Mouse (Mus musculus) yolk sac, embryonic 10.5 days (tissue): ENCODE measurements around the gene Cspg4.
"Not testable (repeated sequence)": the region's sequence is repeated elsewhere in the genome, so short reads cannot be mapped to it uniquely, and the experiment has no call there.

ENCODE experiments used
- DNase-seq: peaks from one replicate; pipeline ENCODE4 v3.0.0-alpha.2; 2017; ENCODE audit warnings: low spot score

Cspg4 gene

DNA sequence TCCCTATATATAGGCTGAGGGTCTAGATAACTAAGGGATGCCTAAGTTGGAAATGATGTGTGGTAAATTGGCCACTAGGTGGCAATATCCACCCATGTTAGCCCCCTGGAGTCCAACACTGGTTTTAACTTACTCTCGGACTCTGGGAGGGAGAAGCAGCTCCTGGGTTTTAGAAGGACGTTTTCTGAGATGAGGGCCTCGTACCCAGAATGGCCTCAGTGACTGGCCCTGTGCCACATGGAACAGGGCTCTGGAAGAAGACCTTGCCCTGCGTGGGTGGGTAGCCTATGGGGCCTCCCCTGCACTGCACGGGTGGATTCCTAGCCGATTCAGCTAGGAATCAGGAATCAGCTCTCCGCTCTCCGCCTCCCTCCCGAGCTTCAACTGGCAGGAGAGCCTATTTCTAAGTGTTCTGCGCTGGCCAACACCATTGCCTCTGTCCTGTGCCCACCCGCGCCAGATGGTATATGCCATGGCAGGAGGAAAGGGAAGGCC is 26.7 kb downstream of the Cspg4 start:
- peak; percentile 62 for DNase-seq

GRCm38 (mm10) chr9:56892111-56892510 is 27.3 kb downstream of the Cspg4 start:
- DNase-seq = no peak

DNA sequence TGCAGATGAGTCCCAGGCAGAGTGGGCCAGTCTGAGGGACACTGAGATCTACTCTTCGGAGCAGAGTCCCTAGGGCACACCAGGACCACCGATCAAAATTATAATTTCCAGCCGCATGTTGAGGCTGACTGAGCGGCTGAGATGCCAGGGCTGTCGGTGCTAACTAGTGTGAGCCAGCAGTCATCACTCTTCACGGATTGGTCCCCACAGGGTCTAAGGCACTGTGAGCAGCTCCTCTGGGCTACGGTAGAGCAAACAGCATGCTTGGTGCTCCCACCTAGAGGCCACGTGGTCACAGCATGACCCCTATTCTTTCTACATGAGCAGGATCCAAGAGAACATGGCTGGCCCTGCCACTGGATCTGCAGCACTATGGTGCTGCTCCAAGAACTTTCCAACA is 28.5 kb downstream of the Cspg4 start:
- no peak for DNase-seq

DNA sequence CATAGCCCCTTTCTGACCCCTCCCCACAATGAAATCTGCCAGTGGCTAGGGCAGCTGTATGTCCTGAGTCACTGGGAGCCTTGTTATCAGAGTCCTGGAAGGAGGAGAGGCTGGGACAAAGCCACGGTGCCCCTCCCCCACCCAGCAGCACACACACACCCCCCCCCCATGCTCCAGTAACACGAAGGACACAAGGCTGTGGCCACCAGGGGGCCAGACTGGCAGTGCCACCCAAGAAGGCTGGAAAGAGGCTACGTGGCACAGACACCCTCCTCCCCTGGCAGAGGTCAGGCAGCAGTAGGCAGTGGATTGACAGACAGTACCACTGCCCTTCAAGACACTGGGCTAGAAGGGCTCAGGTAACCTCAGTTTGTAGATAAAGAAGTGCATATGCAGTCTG is 29.2 kb downstream of the Cspg4 start:
- DNase-seq = no peak

DNA sequence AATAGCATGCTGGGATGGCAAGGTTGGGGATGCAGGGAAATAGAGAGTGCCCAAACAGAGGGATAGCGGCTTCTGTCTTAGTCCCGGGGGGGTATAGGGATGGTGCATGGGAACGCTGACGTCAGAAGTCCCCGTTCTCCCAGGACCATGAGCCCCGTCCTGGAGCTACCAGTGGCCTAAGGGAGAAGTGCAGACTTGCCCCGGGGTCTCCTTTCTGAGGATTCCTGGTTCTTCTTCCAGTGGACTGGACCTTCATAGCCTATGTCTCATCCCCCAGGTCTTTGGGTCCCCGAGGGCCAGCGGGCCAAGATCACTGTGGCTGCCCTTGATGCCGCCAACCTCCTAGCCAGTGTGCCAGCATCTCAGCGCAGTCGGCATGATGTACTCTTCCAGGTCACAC is 31.9 kb downstream of the Cspg4 start:
- DNase-seq = no peak

- DNase-seq = no peak
Measured at GRCm38 (mm10) chr9:56899409-56899808, 34.6 kb downstream of the Cspg4 start.

DNA sequence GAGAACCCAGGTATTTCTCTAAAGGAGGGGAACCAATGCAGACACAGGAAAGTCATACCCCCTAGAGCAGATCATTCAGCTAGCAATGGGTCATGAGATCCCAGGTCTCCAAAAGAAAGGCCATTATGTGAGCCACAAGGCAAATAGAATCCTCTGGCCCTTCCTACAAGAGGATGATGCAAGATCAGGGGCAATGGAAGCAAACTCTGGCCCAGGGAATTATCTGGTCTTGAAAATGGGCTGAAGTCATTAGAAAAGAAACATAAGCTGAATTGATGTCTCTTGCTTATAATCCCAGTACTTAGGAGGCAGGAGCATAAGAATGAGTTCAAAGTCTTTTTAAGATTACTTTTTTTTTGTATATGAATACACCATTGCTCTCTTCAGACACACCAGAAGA is 35.2 kb downstream of the Cspg4 start:
- no peak for DNase-seq

DNA sequence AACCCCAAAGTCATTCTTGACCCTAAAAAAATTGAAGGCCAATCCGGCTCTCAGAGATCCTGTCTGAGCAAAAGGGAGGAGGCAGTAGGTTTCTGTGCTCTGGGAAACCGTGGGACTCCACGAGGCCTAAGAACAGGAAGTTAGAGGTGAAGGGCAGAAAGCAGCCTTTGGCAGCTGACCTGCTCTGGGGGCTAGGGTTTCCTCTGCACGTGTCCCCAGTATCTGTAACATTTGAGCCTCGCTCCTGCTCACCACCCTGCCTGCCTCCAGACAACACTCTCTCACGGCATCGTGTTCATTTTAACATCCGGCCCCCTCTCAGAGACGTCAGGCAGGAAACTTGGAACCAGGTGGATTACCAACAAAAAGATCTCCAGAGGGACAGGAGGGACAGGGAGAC is 35.7 kb downstream of the Cspg4 start:
- no peak for DNase-seq

- DNase-seq = no peak
Measured at GRCm38 (mm10) chr9:56901187-56901586, 36.4 kb downstream of the Cspg4 start.

DNA sequence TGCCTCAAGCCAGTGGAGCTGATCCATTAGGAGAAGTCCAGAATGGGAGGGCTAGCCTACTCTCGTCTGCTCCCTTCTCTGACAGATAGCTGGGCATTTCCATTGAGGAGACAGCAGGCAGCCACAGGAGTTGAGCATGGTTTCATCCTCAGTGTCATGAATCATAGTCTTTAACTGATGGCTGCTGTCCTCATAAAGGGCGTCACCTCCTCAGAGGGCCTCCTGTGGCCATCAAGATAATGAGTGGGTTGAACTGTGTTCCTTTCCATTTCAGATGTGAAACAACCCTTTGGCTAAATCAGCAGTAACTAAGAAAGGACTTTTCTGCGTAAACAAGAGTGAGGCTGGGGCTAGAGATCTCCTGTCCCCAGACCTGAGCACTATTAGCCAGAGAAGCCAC is 38.8 kb downstream of the Cspg4 start:
- DNase-seq = no peak

- no peak for DNase-seq
Measured at GRCm38 (mm10) chr9:56907549-56907948, 42.7 kb downstream of the Cspg4 start.

DNA sequence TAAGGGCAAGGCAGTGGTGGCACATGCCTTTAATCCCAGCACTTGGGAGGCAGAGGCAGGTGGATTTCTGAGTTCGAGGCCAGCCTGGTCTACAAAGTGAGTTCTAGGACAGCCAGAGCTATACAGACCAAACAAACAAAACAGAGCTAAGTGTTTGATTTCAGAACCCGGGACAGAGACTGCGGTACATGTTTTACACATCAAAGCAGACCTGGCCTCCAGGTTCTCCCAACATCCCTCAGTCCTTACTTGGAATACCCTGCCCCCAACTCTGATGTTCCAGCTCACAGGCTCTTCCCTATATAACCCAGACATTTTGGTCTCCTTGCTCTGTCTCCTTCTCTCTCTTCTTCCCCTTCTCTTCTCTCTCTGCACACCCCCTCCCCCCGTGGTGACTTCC is 45.2 kb downstream of the Cspg4 start:
- DNase-seq = not testable (repeated sequence)

DNA sequence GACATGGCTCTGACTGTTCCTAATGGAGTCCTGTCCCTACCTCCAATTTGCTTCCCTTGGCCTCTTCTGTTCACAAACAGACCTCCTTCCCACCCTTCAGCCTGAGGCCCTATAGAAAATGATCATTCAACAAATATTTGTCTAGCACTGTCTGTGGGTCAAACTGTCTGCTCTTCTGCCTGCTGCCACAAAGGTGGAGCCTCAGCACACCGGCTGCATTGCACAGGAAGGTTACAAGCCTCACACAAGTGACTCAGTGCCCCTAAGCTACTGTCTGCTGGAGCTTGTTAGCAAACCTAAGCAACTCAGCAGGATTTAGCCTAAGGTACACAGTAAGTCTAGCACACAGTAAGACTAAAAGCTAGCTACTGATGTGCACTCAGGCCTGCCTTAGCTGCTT is 46.2 kb downstream of the Cspg4 start:
- DNase-seq = no peak

DNA sequence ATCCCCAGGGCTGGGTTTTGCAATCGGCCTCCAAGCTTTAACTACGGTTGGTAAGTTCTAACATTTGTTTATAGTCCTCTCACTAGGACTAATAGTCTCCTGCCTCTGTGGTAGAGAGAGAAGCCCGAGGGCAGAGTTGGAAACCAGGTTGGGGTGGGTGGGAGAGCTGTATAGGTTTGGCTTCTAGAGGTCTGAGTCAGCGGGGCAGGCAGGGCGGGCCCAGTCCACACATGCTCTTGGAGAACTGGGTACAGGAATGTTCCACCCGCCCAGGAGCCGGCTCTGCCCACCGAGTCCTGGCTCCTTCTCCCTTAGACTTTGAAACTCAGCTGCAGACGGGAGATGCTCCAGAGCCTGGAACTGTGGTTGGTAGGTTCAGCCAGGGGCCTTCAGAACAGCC is 49.2 kb downstream of the Cspg4 start:
- no peak for DNase-seq

GRCm38 (mm10) chr9:56915116-56915515 is 50.3 kb downstream of the Cspg4 start:
- no peak for DNase-seq

- DNase-seq = no peak
Measured at GRCm38 (mm10) chr9:56915695-56916410, 51.0 kb downstream of the Cspg4 start.

DNA sequence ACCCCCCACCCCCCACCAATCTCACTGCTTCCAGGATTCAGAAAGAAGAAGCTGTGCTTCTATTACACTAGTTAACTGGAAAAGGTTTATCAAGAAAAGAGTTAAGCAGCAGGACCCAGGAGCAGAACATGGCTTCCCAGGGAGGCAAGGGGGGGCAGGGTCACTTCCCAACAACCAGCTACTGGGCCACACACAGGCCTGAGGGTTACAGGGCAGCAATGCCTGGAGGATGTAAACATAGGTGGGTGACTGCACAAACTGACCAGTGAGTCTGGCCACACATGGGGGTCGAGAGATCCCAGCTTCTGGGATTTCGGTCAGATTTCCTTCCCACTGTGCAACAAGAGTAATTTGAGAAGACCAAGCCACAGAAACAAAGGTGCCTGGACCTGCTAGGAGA is 52.3 kb downstream of the Cspg4 start:
- DNase-seq = no peak

DNA sequence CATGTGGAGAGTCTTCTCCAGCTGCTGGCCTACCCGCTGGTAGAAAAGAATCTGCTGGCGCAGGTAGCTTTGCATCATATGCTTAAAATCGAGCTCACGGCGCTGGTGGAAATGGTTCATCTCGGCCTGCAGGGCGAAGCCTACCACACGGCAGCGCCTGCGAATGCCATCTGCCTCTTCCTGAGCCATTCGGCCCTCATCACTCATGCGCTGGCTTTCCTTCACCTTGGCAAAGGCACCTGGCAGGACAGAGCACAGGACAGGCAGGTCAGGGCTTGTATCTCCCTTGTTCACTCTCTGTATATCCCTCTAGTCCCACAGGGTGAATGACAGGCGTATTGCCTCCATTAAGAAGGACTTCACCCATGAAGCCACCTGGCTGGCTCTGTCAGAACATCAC is 53.6 kb downstream of the Cspg4 start:
- DNase-seq = no peak

- no peak for DNase-seq
Measured at GRCm38 (mm10) chr9:56922746-56923145, 57.9 kb downstream of the Cspg4 start.

DNA sequence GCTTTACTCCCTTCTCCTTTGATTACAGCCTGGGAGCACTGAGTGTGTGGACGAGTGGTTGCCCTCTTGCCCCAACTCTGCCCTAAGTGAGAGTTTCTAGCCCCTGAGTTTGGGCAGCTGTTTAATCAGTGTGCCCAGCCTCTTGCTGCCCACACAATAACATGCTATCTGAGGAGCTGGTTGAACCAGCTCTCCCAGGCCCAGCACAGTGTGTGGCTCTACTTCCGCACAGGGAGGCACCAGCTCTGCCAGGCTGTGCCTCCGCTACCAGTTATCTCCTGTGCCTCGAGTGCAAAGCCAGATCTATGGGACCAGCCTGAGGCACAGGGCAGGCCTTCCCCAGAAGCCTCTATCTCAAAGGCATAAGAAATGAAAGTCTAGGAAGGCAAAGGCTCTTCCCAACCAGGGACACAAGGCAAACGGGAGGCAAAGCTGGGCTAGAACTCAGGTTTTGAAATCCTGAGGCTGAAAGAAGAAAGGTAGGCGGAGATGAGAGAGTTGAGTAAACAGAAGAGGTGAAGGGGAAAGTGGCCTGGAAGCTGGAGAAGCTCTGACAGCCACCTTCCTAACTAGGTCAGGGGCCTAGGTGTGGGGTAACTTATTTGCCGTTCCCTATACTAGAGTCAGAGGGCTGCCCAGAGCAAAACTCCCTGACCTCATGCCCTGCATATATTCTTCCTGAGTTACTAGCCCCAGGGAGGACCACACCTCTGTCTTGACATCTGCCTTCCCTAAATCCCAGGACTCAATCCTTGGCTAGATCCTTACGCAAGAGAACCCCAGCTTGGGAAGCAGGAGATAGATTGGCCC is 59.2 kb downstream of the Cspg4 start:
- no peak for DNase-seq

DNA sequence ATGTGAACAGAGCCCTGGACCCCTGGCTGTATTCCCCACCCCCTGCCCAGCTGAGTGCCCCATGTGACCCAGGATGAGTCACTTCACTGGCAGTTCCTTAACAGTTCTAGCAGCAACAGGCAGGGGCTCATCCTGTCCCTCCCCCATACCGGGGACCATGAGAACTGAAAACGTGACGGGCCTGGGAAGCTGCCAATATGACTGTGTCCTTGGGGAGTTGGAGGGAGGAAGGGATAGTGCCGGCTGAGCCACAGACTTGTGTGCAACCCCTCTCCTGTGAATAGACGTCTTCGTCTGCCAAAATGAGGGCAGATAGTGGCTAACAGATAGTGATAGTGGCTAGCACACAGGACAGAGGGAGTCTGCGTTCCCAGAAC is 59.8 kb downstream of the Cspg4 start:
- peak; percentile 63 for DNase-seq

GRCm38 (mm10) chr9:56925291-56926024 is 60.6 kb downstream of the Cspg4 start:
- DNase-seq = no peak

DNA sequence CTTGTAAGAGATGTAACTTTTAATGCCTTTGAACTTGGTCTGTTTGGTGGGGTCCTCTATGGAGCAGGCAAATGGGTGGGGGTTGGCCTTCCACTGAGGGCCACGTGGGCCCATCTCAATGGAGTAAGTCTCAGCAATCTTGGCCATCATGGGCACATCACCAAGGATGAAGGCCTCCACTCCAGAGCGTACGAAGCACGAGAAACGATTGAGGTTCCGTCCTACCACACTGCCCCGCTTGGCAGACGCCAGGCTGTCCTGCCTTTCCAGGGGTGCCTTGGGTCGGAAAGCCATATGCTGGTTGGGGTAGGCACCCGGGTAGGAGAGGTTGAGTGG is 61.2 kb downstream of the Cspg4 start:
- no peak for DNase-seq
